Mouse (Mus musculus): ENCODE measurements around the gene Dguok. TPM values are rescaled to one million over a fixed set of nuclear protein-coding genes. Genes with fewer than 3 reads are reported as not detected.

The Dguok gene
- total RNA-seq, 2 experiments from 2014 or later, result 29.3 to 49.2 TPM

DNA sequence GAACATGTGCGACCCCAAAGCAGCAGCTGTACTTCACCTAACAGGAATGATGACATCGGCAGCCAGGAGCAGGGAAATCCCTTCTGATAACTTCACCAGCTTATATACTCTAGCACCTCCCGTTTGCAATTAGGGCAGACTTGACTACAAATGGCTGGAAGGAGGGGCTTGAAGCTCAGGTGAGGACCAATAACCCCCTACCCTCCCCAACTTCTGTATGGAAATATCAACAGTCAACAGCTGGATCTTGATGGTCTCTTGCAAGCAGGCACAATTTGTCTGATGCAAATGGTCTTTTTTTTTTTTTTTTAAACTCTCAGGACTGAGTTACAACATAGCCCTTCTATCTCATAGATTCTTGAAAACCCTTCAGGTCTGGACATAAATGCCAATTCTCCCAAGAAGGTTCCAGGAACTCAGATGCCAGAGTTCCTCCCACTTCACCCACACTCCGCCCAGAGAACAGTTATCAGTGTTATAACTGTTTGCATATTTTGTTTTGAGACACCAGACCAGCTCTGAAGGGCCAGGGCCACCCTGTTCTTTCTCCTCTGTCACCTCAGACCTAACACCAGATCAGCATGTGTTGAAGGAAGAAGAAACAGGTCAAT is 47.6 kb downstream of the Dguok start, which contains the start of gene Tet3:
Gene Tet3, minus strand, starts transcription at position 51 of the 611 bp plus-strand sequence.
- no peak for ATAC-seq (replicated peaks; ENCODE audit: poor library complexity, severe bottlenecking)

DNA sequence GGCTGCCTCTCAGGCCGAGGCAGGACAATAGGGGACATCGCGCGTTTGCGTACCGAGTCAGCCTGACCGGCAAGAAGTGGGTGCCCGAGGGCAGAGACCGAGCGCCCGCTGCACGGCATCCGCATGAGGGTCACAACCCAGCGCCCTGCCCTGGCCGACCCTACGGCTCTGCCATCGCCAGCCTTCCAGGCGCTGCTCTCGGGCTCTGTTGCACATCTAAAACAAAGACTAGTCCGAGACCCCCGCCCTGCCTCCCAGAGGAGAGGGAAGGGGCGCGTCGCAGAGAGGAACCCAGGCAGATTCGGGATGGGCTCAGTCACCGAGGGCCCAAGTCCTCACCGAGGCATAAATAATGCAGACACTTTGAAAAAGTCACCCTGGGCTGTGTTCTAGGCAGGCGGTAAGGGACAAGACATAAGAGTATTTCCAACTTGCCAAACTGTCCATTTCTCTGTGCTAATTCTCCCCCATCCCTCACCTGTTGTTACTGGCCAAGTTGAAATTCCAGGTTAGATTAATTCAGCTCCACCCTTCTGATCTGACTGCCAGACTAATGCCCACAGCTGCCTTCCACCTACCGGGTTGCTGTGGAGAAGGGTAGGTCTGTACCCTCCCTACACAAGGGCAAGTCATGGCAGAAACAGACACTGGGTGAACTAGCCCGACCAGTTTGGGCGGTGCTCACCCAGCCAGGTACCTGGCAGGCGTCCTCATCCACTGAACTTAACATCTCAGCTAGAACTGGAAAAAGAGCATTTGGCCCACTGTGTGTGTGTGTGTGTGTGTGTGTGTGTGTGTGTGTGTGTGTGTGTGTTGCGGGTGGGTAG is 49.6 kb downstream of the Dguok start:
- ATAC-seq (replicated peaks; ENCODE audit: poor library complexity, severe bottlenecking), result no peak

DNA sequence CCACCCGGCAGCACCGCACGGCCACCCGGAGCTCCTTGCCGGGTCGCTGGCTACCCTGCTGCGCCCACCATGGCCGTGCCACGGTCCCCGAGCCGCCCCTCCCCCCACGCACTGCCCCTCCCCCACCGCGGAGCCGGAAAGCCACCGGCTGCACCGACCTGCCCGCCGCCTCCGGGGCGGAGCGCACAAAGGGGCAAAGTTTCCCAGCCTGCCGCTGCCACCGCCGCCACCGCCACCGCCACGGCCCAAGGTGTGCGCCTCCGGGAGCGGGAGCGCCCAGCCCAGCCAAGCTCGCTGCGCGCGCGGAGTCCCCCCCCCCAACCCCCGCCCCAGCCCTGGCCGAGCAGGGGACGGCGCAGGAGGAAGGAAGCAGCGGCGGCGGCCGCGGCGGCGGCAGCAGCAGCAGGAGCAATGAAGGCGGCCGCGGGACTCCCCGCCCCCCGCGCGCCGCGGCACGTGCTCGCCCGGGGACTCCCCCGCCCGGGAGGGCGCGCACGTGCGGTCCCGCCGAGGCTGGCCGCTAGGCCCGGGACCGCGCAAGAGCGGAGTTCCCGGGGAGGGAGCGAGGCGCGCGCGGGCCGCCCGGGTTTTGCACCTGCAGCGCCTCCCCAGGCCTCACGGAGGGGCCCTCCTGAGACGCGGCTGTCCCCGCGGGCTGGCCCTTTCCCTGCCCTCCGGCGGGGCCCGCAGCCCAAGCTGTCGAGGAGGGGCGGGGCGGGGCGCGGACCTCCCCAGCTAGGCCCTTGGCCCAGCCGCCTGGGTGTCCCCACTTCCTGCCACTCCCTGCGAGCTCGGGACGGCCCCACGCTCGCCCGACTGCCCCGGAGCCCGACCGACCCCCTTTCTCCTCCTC is 50.4 kb downstream of the Dguok start:
- ATAC-seq (replicated peaks; ENCODE audit: poor library complexity, severe bottlenecking), result peak; percentile 59

DNA sequence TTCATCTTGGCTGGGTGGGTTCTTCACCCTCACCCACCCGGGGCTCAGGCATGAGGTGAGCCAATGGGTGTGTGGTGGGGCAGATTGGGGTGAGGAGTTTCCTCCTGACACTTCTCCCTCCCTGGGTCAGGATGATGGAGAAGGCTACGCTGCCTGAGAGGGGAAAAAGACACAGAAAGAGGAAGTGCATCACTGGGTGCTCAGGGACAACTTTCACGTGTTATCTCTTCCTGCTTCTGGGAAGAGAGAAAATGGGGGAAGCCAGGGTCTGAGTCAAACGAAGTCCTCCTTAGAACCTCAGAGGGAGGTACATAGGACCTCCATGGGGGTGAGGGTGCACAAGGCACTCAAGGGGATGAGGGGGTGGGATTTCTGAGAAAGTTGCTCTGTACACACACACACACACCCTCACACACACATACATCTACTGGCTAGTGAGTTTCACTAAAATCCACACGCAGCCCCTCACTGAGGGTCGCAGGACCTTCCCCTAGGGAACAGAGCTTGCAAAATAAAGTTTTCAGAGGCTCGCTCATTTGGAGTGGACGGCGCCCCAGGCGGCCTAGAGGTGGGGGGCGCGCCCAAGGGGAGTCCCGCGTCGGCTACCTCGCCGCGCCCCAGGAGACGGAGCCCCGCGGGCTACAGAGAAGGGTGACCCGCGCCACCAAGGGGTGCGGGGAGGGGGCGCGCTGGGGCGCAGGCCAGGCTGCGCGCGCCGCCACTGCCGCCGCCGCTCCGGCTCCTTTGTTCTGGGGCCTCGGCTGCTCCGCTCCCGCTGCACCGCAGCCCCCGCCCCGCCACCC is 51.2 kb downstream of the Dguok start:
- peak; percentile 50 for ATAC-seq (replicated peaks; ENCODE audit: poor library complexity, severe bottlenecking)

DNA sequence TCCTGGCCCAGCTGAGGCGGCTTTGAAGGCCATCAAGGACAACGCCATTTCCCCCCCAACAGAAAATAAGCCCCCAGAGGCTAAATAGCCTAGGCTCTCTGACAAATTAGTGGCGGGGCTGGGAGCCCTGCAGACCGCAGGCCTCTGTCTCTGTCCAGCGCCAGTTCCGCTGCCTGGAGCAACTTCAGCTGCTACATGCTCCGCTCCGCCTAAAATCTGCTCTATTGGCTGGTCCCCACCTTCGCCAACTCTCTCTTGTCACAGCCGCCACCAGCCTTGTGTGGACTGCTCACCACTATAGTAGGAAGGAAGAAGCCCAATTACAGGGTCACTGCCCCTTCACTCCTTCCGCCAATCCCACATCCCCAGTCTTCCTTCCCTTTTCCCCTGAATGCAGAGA is 53.1 kb downstream of the Dguok start:
- 0 out of 2 replicates have a peak, but pooled peaks have one; percentile 1 for ATAC-seq (replicated peaks; ENCODE audit: poor library complexity, severe bottlenecking)

DNA sequence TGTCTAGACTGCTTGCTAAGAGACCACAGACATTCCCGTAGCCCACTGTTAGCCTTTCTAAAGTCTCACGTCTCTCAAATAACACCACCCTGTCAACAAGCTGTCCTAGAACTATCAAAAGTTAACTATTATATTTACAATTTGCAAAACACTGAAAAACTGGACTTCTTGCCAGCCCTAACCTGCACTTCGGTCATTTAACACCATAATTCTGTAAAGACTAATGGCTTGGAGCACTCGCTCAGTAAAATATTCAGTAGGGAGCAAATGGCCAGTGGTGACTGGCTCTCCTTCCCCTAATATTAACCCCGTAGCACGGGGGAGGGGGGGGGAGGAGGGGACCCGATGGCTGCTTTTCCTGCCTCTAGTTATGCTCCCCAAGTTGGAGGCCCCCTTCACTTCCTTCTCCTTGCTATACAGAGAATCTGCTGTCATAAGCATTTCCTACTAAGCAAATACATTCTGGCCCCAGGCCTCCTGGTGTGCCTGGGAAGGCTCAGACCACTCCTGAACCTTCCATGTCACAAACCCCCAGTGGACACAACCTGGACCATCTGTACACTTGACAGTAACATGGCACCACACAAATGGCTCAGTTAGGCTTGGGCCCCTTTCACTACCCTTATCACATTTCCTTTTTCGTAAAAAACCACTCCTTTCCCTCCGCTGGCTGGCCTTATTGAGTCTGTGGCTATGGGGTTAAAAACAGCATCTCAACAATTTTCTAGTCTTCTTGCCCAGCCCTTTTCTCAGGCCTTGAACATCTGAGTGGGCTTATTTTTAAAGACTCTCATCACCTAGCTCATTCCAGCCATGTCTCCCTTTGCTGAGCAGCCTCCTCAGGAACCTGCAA is 56.1 kb downstream of the Dguok start:
- ATAC-seq (replicated peaks; ENCODE audit: poor library complexity, severe bottlenecking), result peak; percentile 28

DNA sequence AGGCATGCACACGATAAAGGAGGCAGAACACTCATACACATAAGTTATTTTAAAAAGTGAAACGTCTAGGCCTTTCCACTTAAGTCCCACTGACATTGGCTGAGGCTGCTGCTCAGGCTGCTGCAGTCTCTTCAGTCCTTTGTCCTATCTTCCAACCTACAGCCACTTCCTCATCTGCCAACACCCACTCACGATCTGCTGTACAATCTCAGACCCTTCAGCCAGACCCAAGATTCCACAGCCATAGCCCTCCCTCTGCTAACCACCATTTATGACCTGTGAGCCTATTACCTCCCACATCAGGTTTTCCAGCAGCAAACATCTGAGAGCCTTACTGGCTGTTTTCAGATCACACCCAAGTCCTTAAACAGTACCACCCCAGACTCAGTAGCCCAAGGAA is 57.3 kb downstream of the Dguok start:
- peak; percentile 36; the same call in 1 of the 2 replicates for ATAC-seq (replicated peaks; ENCODE audit: poor library complexity, severe bottlenecking)

DNA sequence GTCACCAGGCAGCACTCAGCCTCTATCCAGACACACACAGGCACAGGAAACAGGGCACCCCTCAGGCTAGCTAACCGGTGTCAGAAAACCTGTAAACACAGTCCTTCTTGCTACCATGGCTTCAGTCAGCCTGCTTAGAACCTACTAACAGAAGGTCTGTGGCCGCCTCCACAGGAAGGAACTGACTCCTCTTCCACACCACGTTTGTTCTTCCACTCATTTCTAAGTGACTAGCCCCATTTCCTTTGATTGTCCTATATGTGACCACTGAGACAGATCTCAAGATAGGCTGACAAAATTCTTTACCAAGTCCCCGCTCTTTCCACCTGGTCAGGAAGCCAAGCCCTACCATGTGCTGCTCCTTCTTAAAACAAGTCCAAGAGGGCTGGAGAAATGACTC is 57.9 kb downstream of the Dguok start:
- ATAC-seq (replicated peaks; ENCODE audit: poor library complexity, severe bottlenecking), result no peak

DNA sequence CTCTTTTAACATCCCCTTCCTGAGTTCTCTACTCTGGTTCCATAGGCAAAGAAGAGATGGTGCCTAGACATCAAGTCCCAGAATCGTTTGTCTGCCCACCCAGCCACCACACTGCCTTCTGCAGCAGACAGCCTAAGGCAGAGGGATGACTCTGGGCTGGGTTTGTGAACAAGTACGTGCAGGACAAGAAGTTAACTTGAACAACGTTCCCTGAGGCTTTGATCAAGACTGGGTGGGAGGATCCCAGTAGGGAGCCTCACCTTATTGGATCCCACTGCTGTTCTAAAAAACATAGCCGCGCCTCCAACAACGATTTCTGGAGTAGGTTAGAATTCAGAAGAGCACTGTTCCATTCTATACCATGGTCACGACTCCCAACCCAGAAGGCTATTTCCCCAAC is 59.7 kb downstream of the Dguok start:
- no peak for ATAC-seq (replicated peaks; ENCODE audit: poor library complexity, severe bottlenecking)

DNA sequence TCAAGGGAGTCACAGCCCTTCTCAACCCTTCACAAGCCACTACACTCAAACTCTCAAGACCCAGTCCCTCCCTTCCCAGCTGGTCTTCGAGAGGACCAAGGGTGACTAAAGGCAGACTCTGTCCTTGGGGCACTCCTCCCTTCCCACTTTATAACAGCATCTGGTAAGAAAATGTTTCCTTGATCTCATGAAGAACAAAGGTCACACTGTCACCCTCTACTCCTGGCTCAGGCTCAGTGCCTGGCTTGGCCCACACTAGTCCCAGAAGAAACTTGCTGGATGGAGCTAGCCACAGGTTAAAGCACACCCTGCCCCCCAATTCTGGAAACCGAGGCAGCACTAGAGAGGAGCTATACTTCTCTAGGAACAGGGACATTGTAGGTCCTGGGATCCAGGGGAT is 61.0 kb downstream of the Dguok start:
- ATAC-seq (replicated peaks; ENCODE audit: poor library complexity, severe bottlenecking), result no peak

DNA sequence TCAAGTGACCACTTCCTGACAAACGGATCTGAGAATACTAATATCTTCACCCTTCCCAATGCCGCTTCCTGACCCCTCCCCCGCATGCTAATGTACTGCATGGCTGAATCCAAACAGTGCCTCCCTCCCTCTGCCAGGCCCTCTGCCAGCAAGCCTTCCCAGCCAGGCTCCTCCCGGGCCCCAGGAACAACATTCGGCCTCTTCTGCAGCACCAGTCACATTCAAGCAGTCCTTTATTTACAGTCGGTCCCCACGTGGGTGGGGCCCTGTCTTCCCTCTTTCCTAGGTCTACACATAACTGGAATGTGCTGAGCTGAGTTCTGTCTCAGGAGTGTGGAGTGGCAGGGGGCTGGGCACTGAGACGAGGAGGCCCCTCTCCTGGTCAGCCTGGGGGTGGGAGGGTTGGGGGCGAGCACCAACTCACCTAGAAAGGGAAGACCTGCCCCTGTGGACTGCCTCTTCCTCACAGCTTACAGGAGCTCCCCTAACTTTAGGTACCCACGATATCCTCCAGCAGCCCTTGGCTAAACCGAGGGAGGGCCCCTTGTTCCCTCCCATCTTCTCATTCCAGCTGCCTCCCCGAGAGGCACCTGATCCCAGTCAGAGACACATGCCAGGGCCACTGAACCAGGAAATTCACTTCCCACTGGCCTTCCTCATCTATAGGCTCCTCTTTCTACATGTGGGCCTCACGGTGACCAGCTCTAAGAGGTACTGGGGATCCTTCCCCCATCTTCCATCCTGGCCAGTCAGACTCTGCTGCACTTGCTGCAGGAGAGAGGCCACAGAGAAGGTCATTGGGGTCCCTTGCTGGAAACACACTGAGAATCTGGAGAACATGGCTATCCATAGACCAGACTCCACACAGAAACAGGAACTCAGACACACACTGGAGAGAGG is 63.1 kb downstream of the Dguok start:
- ATAC-seq (replicated peaks; ENCODE audit: poor library complexity, severe bottlenecking), result no peak

DNA sequence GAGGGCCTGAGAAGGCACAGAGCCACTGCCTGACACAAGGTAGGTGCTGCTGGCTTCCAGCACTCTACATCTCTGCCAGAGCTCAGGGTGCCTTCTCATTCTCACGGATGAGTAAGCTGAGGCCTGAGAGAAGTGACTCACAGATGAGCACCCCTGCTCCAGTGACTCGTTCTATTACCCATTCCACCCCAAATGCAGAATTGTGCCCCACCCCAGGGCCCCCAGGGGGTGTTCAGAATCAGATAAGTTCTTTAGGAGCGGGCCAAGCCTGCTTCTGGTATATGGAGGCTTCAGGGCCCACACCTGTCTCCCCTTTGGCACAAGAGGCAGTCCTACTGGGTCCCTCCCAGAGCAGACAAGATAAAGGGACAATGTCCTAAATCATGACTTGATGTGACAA is 64.1 kb downstream of the Dguok start:
- ATAC-seq (replicated peaks; ENCODE audit: poor library complexity, severe bottlenecking), result no peak

DNA sequence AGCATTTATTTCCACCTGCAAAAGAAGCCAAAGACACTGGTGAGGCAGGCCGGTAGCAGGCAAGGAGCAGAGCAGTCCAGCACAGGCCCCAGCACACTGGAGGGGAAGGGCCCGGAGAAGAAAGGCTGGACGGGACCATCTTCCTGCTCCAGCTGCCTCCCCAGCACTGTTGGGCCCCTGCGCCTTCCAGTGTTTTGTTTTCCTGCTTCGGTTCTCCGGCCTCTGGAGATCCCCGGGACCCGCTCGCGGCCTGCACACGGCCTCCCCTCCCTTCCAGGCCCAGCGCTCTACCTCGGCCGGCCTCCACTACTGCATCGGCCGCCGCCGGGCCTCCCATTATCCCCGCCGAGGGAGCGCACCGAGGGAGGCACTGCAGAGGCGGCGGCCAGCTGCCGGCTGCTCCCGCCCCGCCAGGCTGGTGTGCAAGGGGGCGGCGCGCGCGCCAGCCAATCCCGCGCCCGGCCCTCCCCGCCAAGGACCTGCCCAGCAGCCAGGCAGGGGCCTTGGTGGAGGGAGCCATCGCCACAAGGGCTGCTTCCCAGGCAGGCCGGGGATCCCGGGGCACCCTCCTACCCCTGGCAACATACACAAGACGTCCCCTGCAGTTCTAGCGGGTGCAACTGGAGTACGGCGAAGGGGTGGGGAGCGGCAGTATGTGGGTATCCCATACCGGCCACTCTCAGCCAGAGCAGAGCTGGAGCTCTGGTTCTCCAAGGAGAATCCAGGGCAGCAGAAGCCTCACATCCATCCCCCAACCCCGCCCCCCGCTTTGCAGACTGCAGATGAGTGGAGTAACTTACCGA is 65.3 kb downstream of the Dguok start:
- peak; percentile 85 for ATAC-seq (replicated peaks; ENCODE audit: poor library complexity, severe bottlenecking)

DNA sequence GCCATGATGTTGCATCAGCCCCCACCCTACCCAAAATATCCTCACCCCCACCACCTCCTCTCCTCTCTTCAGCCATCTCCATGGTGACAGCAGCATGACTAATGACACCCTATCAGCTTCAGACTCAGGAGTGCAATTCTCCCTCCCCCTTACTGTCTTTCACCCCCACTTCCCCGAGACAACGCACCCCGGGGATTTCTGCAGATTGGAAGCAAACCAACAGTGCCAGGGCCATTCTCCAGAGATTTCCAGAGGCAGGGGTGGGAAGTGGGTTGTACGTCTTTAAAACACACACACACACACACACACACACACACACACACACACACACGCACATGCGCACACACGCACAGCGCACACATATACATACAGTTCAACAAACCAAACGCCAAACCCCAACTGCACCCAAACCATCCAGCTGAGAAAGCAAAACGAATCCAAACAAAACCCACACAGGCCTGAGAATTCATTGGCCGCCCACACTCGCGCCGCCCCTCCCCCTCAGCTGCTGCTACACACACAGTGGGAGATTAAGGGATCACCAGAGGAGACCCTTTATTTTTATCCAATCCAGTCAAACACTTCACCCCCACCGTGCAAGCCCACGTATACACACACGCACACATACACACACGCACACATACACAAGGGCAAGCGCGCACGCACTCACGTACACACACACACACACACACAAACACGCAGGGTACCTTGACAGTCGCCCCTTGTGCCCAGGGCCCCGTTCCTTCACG is 66.1 kb downstream of the Dguok start:
- ATAC-seq (replicated peaks; ENCODE audit: poor library complexity, severe bottlenecking), result 0 out of 2 replicates have a peak, but pooled peaks have one; percentile 12

DNA sequence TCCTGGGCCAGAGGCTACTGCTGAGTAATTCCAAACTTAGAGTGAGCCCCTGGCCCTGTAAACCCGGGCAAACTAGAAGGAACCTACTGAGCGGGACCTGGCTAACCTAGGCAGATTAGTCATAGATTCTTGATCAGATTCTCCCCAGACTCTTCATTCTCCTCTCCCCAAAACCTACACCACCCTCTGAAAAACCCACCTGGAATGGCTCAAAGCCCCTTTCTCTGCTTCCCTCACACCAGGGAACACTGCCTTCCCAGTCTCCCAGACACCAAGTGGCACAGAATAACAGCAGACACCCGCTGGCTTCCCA is 66.6 kb downstream of the Dguok start:
- no peak for ATAC-seq (replicated peaks; ENCODE audit: poor library complexity, severe bottlenecking)

DNA sequence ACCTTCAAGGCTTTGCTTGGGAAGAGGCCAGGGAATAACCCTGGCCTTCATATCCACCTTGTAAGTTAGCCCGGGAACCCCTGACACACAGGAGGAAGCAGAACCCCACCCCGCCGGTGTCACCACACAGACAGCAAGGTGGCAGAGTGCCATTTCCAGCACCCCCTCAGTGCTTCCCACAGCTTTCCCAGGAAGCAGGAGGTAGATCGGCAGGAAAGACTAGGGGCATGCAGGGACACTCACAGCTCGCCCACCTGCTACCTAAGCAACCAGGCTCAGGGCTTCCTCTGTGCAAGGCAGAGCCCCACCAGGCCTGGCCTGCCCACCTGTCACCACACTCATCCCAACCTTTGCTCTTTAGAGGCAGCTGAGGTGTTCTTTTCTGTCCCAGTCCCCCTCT is 67.0 kb downstream of the Dguok start:
- ATAC-seq (replicated peaks; ENCODE audit: poor library complexity, severe bottlenecking), result no peak
